Mouse (Mus musculus) heart, adult 8-10 months (tissue): ENCODE measurements around the gene Cul7. TPM values are rescaled to one million over a fixed set of nuclear protein-coding genes. Genes with fewer than 3 reads are reported as not detected.

Experiments
- DNase-seq: peaks from one replicate; pipeline ENCODE4 v3.0.0; 2022; ENCODE audit warnings: low spot score
- total RNA-seq, 4 experiments: library from RNA; stranded (reverse); gene quantifications; 2 replicates each; pipeline ENCODE4 v1.2.4; 2022

Cul7 gene
- total RNA-seq, 4 experiments from 2014 or later: 16.5 to 21.2 (median 18.7) TPM

- DNase-seq: no peak
Measured at GRCm38 (mm10) chr17:46628791-46629684, 21.1 kb upstream of the Cul7 start, which contains the start of gene Ptk7. TSS of gene Ptk7 (minus strand) at chr17:46629504.

DNA sequence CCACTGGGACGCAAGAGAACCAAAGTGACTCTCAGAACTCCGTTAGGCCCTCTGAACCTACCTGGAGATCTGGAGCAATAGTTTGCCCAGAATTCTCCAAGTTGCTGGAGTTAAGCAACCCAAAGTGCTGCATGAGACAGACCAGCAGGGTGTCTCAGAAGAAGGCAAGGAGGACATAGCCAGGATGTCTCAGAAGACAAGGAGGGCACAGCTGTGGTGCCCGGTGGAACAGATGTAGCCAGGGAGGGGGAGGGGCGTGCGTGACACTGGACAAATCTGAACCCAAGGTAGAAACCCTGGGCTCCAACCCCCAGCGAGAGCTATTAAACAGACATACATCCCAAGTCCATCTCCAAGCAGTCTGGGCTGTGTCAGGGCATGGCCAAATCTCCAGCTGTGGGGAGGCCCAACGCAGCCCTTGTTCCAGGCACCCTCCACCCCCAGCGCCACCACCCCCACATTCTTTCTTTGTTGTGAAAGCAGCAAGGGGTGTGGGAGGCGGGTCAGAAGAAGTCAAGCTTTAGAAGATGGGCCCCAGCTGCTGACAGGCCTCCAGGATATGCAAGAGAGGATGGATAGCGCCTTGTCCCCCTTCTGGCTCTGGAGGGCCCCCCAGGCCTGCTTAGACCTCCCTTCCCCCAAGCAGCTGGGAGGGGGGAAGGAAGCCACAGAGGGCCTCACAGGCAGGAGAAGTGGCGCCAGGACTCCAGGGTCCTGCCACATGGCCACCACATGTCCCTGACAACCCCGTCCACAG, 20.3 kb upstream of the Cul7 start:
- no peak for DNase-seq

DNA sequence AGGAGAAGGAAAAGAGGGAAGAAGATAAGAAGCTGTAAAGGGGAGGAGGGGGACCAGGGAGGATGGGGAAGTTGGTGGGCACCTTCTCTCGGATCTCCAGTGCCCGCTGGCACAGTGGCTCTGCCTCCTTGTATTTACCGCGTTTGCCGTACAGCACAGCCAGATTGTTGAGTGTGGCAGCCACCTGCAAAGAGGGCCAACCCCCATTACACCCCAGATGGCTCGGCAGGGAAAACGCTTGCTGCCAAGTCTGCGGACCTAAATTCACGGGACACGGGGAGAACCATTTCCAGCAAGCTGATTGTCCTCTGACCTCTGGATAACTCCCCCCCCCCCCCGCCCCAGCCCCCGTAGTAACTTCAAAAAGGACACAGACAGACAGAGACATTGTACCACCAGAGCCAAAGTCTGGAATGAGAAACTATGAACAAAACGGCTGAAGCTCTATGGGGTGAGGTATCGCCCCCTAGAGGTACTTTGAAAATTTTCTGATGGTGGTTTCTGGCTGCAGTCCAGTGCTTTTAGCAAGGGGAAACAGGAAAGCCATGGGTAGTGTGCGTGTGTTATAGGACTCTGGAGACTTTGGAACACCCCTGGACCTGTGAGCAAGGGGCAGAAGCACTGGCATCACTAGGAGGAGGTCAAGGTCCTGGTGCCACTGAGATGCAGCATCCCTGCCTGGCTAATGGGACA, 13.2 kb upstream of the Cul7 start:
- peak; percentile 78 for DNase-seq

DNA sequence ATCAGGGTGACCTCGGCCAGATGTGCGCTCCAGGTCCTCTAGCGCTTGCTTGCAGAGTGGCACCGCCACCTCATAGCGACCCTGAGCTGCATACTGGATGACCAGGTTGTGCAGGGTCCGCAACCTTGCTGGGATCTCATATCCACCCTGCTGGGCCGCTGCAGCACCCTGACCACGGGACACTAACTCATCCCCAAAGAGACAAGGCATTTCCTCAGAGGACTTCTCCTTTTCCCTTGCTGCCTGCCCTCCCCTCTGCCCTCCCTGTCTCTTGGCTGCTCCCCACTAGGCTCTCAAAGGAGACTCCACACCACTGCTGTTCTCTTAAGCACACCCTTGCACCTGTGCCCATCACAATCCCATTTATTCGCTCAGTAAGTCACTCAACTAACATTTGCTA, 10.2 kb upstream of the Cul7 start:
- no peak for DNase-seq

- DNase-seq: no peak
Measured at GRCm38 (mm10) chr17:46642060-46642459, 8.1 kb upstream of the Cul7 start.

DNA sequence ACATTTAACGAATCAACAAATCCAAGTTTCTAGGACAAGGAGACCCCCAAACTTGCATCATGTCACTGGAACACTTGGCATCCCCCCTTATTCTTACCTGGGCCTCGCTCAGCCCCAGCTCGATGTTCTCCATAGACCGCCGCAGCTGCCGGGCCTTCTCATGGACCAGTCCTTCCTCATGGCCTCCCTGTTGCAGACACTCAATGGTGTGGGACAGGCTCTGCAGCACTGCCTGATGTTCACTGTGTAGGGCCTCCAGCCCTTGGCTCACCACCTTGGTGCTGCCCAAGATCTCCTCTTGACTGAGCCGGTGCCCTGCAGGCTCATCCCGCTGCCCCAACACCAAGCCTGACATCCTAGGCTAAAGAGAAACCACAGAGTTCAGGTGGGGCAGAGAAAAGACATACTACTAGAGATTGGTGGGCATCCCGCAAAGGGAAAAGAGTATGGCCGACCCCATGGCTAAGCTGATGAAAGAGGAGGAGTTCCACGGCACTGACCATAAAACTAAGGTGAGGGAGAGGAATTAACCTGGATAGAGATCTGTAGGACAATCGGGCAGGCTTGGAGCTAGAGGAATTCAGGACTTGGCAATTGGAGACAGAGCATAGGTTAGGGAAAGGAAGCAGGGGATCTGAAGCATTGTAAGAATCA, 5.9 kb upstream of the Cul7 start:
- no peak for DNase-seq

GRCm38 (mm10) chr17:46644916-46645475, 5.1 kb upstream of the Cul7 start:
- no peak for DNase-seq

DNA sequence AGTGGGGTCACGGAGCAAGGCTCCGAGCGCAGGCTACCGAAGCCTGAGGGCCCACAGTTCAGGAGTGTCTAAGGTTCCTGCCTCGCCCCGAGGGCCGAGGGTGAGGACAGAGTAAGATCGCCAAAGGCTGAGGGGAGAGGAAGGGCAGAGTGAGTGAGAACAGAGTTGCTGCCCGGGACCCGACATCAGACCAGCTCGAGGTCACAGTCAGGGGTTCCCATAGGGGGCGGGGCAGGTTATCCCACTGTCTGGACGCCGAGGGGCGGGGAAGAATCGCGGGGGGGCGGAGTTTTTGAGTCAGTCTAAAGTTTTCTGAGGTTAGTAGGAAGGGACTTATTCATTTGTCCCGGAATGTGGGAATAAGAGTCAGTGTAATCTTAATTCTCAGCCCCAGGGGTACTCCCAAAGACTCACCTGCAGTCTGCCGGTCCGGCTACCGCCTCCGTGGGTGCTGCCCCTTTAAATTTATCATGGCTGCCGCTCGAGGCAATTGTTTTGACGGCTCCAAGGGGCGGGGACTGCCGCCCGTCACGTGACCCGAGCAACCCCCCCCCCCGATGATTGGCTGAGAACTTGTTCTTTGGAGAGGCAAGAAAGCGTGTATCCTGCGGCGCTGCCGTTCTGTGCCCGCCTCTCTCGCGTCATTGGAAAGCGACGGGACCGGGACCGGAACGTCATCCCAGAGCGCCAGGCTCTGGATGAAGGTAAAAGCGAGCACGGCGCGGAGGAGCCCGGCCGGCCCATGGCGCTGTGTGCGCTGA, 4.4 kb upstream of the Cul7 start, which contains the start of the genes Klc4 and Mrpl2:
TSS of gene Klc4 (minus strand) at position 462 of the 761 bp plus-strand sequence.
TSS of gene Mrpl2 (plus strand) at position 669 of the 761 bp plus-strand sequence.
- peak; percentile 98 for DNase-seq

GRCm38 (mm10) chr17:46646322-46646662, 3.8 kb upstream of the Cul7 start:
- no peak for DNase-seq

- no peak for DNase-seq
Measured at GRCm38 (mm10) chr17:46647279-46647678, 2.9 kb upstream of the Cul7 start.

- DNase-seq: no peak
Measured at GRCm38 (mm10) chr17:46648436-46648835, 1.7 kb upstream of the Cul7 start.

DNA sequence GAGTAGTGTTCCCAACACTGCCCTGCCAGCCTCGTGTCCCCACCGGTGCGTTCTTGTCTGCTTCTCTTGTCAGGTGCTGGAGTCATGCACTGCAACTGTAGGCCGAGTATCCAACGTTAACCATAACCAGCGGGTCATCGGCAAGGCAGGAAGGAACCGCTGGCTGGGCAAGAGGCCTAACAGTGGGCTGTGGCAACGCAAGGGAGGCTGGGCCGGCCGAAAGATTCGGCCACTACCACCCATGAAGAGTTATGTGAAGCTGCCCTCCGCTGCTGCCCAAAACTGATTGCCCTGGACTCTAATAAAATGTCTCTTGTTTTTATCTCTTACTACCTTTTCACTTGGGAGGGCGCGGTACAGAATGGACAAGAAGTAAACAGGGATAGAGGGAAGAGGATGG, 326 bp upstream of the Cul7 start:
- no peak for DNase-seq

GRCm38 (mm10) chr17:46651292-46651691, 1.2 kb downstream of the Cul7 start:
- DNase-seq: no peak

GRCm38 (mm10) chr17:46651755-46652547, 1.8 kb downstream of the Cul7 start:
- DNase-seq: no peak

DNA sequence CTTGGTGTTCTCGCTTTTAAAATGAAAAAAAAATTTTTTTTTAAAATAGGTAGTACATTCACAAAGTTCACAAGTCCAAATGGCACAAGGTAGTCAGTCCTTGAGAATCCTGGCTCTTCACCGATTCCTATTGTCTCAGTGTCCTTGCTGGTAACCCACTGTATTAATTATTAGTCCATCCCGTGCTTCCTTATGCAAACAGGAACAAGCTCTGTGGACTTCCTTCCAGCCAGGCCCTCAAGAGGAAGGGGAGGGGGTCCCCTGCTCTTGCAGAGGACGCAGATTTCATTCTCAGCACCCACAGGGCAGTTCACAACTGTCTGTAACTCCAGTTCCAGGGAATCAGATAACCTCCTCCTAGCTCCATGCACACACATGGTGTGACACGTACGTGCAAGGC, 5.9 kb downstream of the Cul7 start:
- no peak for DNase-seq

- DNase-seq: no peak
Measured at GRCm38 (mm10) chr17:46661351-46661750, 11.2 kb downstream of the Cul7 start.

DNA sequence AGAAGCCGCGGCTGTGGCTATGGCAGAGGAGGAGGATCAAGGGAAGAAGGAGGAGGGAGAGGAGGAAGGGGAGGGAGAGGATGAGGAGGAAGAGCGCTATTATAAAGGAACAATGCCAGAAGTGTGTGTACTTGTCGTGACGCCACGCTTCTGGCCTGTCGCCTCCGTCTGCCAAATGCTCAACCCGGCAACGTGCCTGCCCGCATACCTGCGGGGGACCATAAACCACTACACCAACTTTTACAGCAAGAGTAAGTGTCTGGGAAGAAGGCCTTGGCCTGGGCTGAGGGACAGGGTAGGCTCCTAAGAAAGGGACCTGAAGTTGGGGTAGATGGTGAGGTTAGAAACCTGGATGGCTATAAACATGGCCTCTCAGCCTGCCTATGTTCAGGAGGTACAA, 11.8 kb downstream of the Cul7 start:
- no peak for DNase-seq

- DNase-seq: peak; percentile 44
Measured at GRCm38 (mm10) chr17:46662730-46663129, 12.6 kb downstream of the Cul7 start.

DNA sequence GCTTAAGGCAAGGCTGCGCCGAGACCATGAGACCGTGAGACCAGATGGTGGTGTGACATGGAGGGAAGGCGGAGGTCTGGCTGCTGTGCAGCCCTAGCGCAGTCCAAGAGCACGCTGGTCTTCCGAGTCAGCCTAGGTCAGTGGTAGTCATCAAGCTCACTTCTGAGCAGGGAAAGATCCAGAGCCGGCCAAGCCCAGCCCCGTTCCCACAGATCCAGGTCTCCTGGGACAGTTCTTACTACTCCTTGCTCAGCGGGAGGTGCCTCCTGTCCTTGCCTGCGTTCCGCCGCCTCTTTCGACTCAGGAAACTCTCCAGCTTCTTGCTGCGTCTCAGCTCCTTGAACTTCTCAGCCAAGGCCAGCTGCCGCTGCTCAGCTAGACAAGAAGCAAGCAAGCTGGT, 17.6 kb downstream of the Cul7 start:
- peak; percentile 37 for DNase-seq

- no peak for DNase-seq
Measured at GRCm38 (mm10) chr17:46669911-46670310, 19.8 kb downstream of the Cul7 start.
